Mouse (Mus musculus) adrenal gland, postnatal 10 days (tissue): Measurements from ENCODE around the gene Ankrd1. TPM values are rescaled to one million over a fixed set of nuclear protein-coding genes. Genes with fewer than 3 reads are reported as not detected.

ENCODE experiments used
- DNase-seq: peaks from one replicate; pipeline ENCODE4 v3.0.0; 2021; ENCODE audit warnings: mixed read lengths
- total RNA-seq, 2 experiments: library from RNA; stranded (reverse); gene quantifications; 2 replicates each; pipeline ENCODE4 v1.2.3; 2021

Gene Ankrd1
- total RNA-seq, 2 experiments from 2014 or later, result 0.66 to 1.5 TPM

DNA sequence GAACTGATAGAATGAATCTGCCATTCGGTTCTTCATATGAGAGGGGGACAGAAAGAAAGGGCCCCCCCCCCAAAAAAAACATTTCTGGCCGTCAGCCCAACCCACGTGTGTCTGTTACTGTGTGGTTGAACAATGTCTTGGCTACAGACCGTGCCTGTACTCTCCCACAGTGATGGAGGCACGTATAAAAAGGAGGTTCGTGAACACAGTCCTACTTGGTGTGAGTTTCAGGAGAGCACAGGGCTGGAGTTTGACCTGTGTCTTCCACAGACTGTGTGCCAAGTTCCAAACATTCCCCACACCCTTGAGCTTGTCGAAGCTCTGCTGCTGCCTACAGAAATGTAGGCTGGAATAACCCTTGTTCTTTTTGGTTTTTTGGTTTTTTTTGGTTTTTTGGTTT, 9.4 kb downstream of the Ankrd1 start:
- DNase-seq, result no peak

DNA sequence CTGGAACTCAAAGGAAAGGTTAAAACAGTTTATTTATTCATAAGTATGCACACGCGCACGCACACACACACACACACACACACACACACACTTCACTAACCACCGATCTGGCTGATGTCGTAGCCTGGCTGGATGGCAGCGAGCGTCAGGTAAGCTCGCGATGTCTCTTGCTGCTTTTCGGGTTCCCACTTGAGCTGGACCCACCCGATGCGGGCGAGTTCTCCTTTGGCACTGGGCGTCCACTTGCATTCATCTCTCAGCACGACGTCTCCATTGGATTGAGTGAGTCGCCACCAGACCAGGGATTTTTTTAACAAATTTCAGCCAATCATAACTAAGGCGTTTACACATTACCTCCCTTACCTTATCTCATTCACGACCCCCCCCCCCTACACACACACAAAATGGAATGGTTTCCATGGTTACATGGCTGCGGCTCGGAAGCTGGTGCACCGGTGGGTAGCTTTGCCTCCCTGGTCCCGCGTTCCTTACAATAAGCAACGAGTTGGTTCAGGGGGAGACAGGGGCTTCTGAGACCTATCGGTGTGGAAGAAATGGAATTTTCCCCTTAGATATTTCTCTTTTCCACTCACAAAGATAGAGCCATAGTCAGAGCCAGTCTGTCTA, 10.5 kb downstream of the Ankrd1 start:
- no peak for DNase-seq

DNA sequence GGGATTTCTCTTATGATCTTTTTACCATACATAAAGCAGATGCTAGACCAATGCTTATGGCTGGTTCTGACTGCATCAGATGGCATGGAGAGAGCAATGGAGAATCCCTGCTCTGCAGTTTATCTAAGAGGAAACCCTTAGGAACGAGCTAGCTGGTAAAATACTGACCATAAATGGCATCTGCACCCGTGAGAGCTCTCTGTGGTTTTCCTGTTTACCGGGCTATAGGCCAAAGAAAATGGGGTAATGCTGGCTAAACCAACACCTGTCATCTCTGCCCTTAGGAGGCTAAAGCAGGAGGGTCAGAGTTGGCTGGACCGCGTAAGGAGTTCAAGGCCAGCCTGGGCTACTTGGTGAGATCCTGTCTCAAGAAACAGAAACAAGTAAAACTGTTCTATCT, 16.0 kb downstream of the Ankrd1 start:
- no peak for DNase-seq

DNA sequence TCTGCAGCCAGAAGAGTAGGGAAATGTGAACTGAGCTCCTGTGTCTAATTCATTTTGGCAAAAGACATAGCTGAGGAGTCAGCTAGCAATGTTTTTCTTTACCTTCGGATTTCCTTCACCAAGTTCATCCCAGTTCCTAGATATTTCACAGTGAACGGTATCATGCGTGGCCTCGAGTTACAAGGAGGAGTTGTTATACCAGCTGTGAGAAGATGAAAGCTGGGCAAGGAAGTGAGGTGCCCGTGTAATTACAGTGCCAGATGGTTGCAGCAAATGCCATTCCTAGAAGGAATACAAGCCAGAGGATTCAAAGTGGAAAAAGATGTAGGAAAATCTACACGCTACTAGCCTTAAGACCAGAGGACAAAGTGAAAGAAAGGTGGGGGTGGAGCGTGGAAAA, 21.0 kb downstream of the Ankrd1 start:
- no peak for DNase-seq

DNA sequence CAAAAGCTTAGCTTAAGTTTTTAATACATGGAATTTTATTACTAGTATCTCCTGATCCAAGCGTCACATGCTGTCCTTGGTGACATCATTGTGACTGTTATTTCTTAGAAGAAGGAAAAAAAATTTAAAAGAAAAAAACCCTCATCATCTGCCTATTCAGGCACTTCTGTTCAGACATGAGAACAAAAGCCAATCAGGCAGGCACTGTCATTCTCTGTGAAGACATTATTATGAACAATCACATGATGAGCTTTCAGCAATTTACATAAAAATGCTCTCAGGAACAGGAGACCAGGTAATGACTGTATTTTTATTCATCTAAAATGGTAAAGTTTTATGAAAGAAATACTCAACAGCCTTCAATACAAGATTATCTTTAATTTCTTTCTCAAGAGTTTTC, 21.6 kb downstream of the Ankrd1 start:
- DNase-seq, result no peak

DNA sequence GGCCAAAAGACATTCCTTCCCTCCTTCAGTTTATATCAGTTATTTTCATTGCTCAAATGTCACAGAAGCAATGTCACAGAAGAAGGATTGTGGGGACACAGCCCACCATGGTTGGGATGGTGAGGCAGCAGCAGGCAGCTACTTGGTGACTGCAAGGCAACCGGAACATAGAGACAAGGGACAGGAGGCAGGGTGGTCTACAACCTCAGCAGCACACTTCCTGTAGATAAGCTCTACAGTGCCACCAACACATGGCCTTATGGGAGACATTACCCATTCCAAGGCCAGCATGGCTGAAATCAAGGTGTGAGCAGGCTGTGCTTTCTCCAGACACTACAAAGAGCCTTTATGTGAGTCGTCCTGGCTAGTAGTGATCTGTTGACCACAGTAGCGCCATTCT, 22.7 kb downstream of the Ankrd1 start:
- DNase-seq, result no peak

DNA sequence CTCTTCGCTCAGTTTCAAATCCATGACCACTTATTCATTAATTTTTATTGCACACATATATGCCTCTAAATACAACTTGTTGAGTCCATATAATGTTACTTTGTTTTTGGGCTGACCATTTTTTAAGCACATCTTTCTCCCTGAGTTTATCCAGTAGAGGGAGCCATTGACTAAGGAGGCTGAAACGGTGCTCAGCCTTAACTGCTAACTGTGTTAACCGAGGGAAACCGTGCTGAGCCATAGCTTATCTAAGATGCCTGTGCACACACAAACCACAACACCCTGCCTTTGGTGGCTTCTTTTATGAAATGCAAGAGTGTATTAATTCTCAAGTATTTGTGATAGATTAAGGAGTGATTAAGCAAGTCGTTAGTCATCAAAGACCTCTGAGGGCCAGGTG, 29.1 kb downstream of the Ankrd1 start:
- no peak for DNase-seq

DNA sequence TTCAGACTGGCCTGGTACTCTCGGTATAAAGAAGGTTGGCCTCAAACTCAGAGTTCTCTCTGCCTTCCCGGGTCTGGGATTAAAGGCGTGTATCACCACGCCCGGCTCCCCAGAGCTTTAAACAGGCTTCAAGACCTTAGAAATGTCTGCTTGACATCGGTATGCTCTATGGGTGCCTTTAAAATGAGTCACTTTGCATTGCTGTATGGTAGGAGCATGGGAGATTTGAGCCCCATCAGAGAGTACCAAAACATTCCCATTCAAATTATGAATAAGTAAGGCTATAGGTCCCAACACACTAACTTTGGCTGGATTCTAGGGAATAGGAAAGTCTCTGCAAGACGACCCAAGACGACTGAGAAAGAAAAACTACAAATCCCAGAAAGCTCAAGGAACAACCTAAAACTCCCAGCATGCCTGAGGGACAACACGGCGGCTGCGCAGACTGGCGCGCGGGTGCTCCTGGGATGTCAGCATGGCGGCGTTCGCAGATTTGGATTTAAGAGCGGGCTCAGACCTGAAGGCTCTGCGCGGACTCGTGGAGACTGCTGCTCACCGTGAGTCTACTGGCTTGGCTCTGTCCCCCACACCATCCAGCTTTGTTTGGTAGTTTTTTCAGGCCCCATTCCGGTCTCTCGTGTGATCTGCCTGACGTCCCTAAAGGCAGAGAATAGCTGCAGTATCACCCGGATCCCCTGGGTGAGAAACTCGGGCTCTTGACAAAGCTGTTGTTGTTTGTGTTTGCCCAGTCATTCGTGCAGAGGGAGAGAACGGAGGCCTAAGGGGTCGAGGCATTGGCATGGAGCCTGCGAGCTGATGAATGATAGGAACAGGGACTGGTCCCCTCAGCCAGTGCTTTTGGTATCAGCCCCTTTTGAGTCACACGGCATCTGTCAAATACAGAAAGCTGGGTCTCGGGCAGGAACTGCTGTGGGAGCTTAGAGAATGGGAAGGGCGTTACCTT, 36.4 kb downstream of the Ankrd1 start, which contains the start of gene Rpp30:
TSS of gene Rpp30 (plus strand) at position 455 of the 964 bp plus-strand sequence.
- DNase-seq, result peak; percentile 88

DNA sequence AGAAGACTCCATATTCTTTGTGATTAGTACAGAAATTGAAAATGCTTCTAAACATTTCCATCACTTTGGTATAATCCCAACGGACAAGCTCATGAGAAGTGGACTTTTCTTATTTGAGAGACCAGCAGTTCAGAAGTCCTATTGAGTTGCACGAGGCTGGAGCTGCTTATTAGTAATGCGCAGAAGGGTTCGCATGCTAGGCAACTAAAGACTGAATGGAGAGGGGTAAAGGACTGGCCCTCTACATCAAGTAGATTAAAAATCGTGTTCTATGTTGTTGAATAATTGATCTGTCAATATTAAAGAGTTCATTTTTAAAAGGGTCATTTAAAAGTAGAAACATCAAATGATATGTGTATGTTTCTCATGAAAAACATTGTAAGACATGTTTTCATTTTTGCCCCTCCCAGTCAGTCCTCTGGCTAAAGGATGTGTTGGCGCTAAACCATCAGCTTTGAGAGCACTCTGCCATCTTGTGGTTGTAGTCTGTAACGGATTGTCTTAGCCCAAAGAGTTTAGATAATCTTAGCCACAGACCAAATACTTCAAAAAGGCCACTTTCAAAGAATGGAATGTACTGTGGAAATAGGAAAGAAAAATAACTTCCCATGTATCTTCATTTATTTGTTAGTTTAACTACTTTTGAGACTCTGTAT, 37.2 kb downstream of the Ankrd1 start:
- DNase-seq, result peak; percentile 35

DNA sequence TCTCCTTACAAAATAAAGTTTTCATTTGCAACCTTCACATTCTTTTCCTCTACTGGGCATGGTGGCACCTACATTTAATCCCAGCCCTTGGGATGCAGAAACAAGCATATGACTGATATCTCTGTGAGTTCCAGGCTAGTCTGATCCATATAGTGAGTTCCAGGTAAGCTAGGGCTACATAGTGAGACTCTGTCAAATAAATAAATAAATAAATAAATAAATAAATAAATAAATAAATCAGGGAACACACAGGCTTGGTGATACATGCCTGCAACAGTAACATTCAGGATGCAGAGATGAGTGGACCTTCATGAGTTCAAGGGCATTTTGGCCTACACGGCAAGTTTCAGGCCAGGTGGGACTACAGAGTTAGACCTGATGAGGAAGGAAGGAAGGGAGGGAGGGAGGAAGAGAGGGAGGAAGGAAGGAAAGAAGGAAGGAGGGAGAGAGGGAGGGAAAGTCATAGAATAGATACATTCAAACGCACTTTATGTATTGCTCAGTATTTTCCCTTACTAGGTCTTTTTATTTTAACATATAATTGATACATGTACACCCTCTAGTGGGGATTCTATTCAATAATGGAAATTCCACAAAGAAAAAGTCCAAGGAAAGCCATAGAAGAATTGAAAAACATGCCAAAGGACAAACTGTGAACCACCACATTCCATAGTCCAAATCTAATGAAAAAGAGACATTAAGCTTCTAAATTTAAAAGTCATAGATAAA, 56.9 kb downstream of the Ankrd1 start:
- no peak for DNase-seq

Other genes starting within 250 kb of the Ankrd1 start
- under 1 TPM; 0.30 to 0.39 TPM for gene Htr7, start 62.6 kb downstream of the Ankrd1 start, total RNA-seq
- 10 to 100 TPM; 16.0 to 20.3 TPM for gene Rpp30, start 36.4 kb downstream of the Ankrd1 start, total RNA-seq
- 10 to 100 TPM; 19.1 to 26.7 TPM for gene Pcgf5, start 228.2 kb upstream of the Ankrd1 start, total RNA-seq